Mouse (Mus musculus): ENCODE measurements at regions not wholly inside any gene's neighbourhood (a gene's known extent, or its start where the extent isn't known, plus 50 kb on each side); places are given as distances from the start of the nearest gene placed in this dataset.
A peak's percentile ranks its signal among the peaks of the same experiment; 100 is the strongest.
"Not testable (repeated sequence)": the region's sequence is repeated elsewhere in the genome, so short reads cannot be mapped to it uniquely, and the experiment has no call there.

GRCm38 (mm10) chr12:47164031-47164717, 345.4 kb upstream of the Nova1 start:
- DNase-seq (ENCODE audit: extremely low spot score in 1 of 2, low spot score in 1 of 2), result peak; percentile 62 to 79

- peak in 1 of 2 experiments; percentile 5 for DNase-seq (ENCODE audit: extremely low spot score in 1 of 2, low spot score in 1 of 2)
Observed at GRCm38 (mm10) chr12:47163171-47163570, 344.4 kb upstream of the Nova1 start.

GRCm38 (mm10) chr12:47162624-47163151, 344.0 kb upstream of the Nova1 start:
- peak; percentile 29 to 42 for DNase-seq (ENCODE audit: extremely low spot score in 1 of 2, low spot score in 1 of 2)

GRCm38 (mm10) chr12:47160626-47161025, 341.9 kb upstream of the Nova1 start:
- no peak for DNase-seq (ENCODE audit: extremely low spot score in 1 of 2, low spot score in 1 of 2)

- DNase-seq (ENCODE audit: extremely low spot score in 1 of 2, low spot score in 1 of 2), result not testable (repeated sequence)
Observed at GRCm38 (mm10) chr12:47155916-47156315, 337.2 kb upstream of the Nova1 start.

- no peak for DNase-seq (ENCODE audit: extremely low spot score in 1 of 2, low spot score in 1 of 2)
Observed at GRCm38 (mm10) chr12:47140677-47141076, 321.9 kb upstream of the Nova1 start.

- no peak for DNase-seq (ENCODE audit: extremely low spot score in 1 of 2, low spot score in 1 of 2)
Observed at GRCm38 (mm10) chr12:47129821-47130220, 311.1 kb upstream of the Nova1 start.

GRCm38 (mm10) chr12:47128596-47128995, 309.9 kb upstream of the Nova1 start:
- no peak for DNase-seq (ENCODE audit: extremely low spot score in 1 of 2, low spot score in 1 of 2)

- no peak for DNase-seq (ENCODE audit: extremely low spot score in 1 of 2, low spot score in 1 of 2)
Observed at GRCm38 (mm10) chr12:47121426-47121825, 302.7 kb upstream of the Nova1 start.

GRCm38 (mm10) chr12:47117504-47117903, 298.8 kb upstream of the Nova1 start:
- DNase-seq (ENCODE audit: extremely low spot score in 1 of 2, low spot score in 1 of 2), result peak; percentile 0 to 18

- no peak for DNase-seq (ENCODE audit: extremely low spot score in 1 of 2, low spot score in 1 of 2)
Observed at GRCm38 (mm10) chr12:47089234-47089633, 270.5 kb upstream of the Nova1 start.

GRCm38 (mm10) chr12:47074961-47075360, 256.2 kb upstream of the Nova1 start:
- DNase-seq (ENCODE audit: extremely low spot score in 1 of 2, low spot score in 1 of 2), result no peak

- no peak for DNase-seq (ENCODE audit: extremely low spot score in 1 of 2, low spot score in 1 of 2)
Observed at GRCm38 (mm10) chr12:47052474-47052873, 233.7 kb upstream of the Nova1 start.

GRCm38 (mm10) chr12:47020810-47021348, 202.2 kb upstream of the Nova1 start:
- DNase-seq (ENCODE audit: extremely low spot score in 1 of 2, low spot score in 1 of 2), result no peak

GRCm38 (mm10) chr12:46992343-46992742, 173.6 kb upstream of the Nova1 start:
- DNase-seq (ENCODE audit: extremely low spot score in 1 of 2, low spot score in 1 of 2), result no peak

GRCm38 (mm10) chr12:46988972-46989371, 170.2 kb upstream of the Nova1 start:
- DNase-seq (ENCODE audit: extremely low spot score in 1 of 2, low spot score in 1 of 2), result no peak

GRCm38 (mm10) chr12:46950223-46950779, 131.6 kb upstream of the Nova1 start:
- DNase-seq (ENCODE audit: extremely low spot score in 1 of 2, low spot score in 1 of 2), result no peak

GRCm38 (mm10) chr12:46945707-46946106, 127.0 kb upstream of the Nova1 start:
- no peak for DNase-seq (ENCODE audit: extremely low spot score in 1 of 2, low spot score in 1 of 2)

- DNase-seq (ENCODE audit: extremely low spot score in 1 of 2, low spot score in 1 of 2), result no peak
Observed at GRCm38 (mm10) chr12:46931086-46931485, 112.4 kb upstream of the Nova1 start.

- no peak for DNase-seq (ENCODE audit: extremely low spot score in 1 of 2, low spot score in 1 of 2)
Observed at GRCm38 (mm10) chr12:46917286-46917685, 98.6 kb upstream of the Nova1 start.

GRCm38 (mm10) chr12:46878164-46878563, 59.4 kb upstream of the Nova1 start:
- DNase-seq (ENCODE audit: extremely low spot score in 1 of 2, low spot score in 1 of 2), result no peak

GRCm38 (mm10) chr12:46870130-46870529, 51.4 kb upstream of the Nova1 start:
- DNase-seq (ENCODE audit: extremely low spot score in 1 of 2, low spot score in 1 of 2), result peak in 1 of 2 experiments; percentile 36

Measured in frontal cortex, adult 2 months (tissue).